Mouse (Mus musculus) intestine, embryonic 14.5 days (tissue): ENCODE data around the gene Olfr934. TPM values are rescaled to one million over a fixed set of nuclear protein-coding genes. Genes with fewer than 3 reads are reported as not detected.

Experiments used
- ATAC-seq: fragments of 200-750 bp; cut with Nextera tagmentation; replicated peaks from 2 replicates; pipeline ENCODE4 v1.8.0; 2017; ENCODE audit warnings: low read depth, moderate number of reproducible peaks, moderate TSS enrichment, moderate library complexity; ENCODE audit not compliant: low FRiP score, low TSS enrichment
- DNase-seq: peaks from one replicate; pipeline ENCODE4 v3.0.0-alpha.2; 2018; ENCODE audit warnings: low spot score
- H3K27ac ChIP-seq: fragments of 300-500 bp; sonication (generic); 2 replicates; pipeline ENCODE4 v1.5.1; 2014; ENCODE audit warnings: low read depth, mild to moderate bottlenecking, control low read depth
- H3K27me3 ChIP-seq: fragments of 300-500 bp; sonication (generic); replicated peaks from 2 replicates; pipeline ENCODE4 v1.6.1; 2014; ENCODE audit warnings: low read length, control low read depth; ENCODE audit not compliant: control insufficient read depth, insufficient read depth
- H3K36me3 ChIP-seq: fragments of 300-500 bp; sonication (generic); 2 replicates; pipeline ENCODE4 v1.6.1; 2014; ENCODE audit warnings: low read length, control low read depth; ENCODE audit not compliant: control insufficient read depth, insufficient read depth
- H3K4me1 ChIP-seq: fragments of 300-500 bp; sonication (generic); replicated peaks from 2 replicates; pipeline ENCODE4 v1.6.1; 2014; ENCODE audit warnings: low read length, control low read depth, mixed read lengths; ENCODE audit not compliant: control insufficient read depth, insufficient read depth
- H3K4me2 ChIP-seq: fragments of 300-500 bp; sonication (generic); 2 replicates; pipeline ENCODE4 v1.6.1; 2014; ENCODE audit warnings: low read length
- H3K4me3 ChIP-seq: fragments of 300-500 bp; sonication (generic); 2 replicates; pipeline ENCODE4 v1.5.1; 2014; ENCODE audit warnings: low read depth, low read length, control low read depth, mixed read lengths
- H3K9ac ChIP-seq: fragments of 300-500 bp; sonication (generic); 2 replicates; pipeline ENCODE4 v1.6.1; 2014; ENCODE audit warnings: mild to moderate bottlenecking, low read length
- H3K9me3 ChIP-seq: fragments of 300-500 bp; sonication (generic); 2 replicates; pipeline ENCODE4 v1.6.1; 2016; ENCODE audit warnings: low read length, control low read depth; ENCODE audit not compliant: control insufficient read depth
- WGBS: fragments of 180-500 bp; shearing (Covaris S2); extraction: QIAGEN DNeasy Blood & Tissue Kit; methylation state at CpG from one replicate; pipeline ENCODE4 v1.1.7; 2014; 5-methylcytosine and 5-hydroxymethylcytosine counted together
- polyA plus RNA-seq: library from polyadenylated mRNA; unstranded; fragments of >200 nt; fragmentation: Nextera tagmentation; extraction: Ambion mirVana; gene quantifications from 2 replicates; pipeline ENCODE4 v1.2.1, GENCODE M21; 2014

Olfr934 gene
- polyA plus RNA-seq, result not detected in 2 replicates

- WGBS, result 97% methylated on average over 2 of the region's 2 CpGs
- no peak within 1 kb of the TSS for H3K4me3 ChIP-seq
- H3K4me1 ChIP-seq, result no peaks in the 10 kb centered on the region
- no peak for DNase-seq
- H3K4me2 ChIP-seq, result no peak within 1 kb of the TSS
- no peak within 1 kb of the TSS for H3K27ac ChIP-seq
- H3K27me3 ChIP-seq, result no peaks in the 10 kb centered on the region
- no peak within 1 kb of the TSS for H3K9ac ChIP-seq
- no peaks in the 10 kb centered on the region for H3K9me3 ChIP-seq
- ATAC-seq, result no peak
- no peaks in the 10 kb centered on the region for H3K36me3 ChIP-seq
Observed at GRCm38 (mm10) chr9:38988215-38988614, at the start of gene Olfr934. TSS of gene Olfr934 (minus strand) at chr9:38988315.

- 85% methylated on average over 1 of the region's 1 CpGs for WGBS
- no peaks in the 10 kb centered on the region for H3K9me3 ChIP-seq
- H3K4me1 ChIP-seq, result no peaks in the 10 kb centered on the region
- no peak within 1 kb of the TSS for H3K4me2 ChIP-seq
- no peaks in the 10 kb centered on the region for H3K27me3 ChIP-seq
- H3K36me3 ChIP-seq, result no peaks in the 10 kb centered on the region
- no peak within 1 kb of the TSS for H3K9ac ChIP-seq
- ATAC-seq (no peak), DNase-seq (no peak)
- no peak within 1 kb of the TSS for H3K4me3 ChIP-seq
- H3K27ac ChIP-seq, result no peak within 1 kb of the TSS
Observed at GRCm38 (mm10) chr9:39023277-39023676, 35.2 kb upstream of the Olfr934 start, which contains the start of gene Olfr146. TSS of gene Olfr146 (minus strand) at chr9:39023377.

GRCm38 (mm10) chr9:38999583-38999982, 11.5 kb upstream of the Olfr934 start, which contains the start of gene Olfr935:
TSS of gene Olfr935 (minus strand) at chr9:38999683.
- no peak within 1 kb of the TSS for H3K9ac ChIP-seq
- no peak within 1 kb of the TSS for H3K27ac ChIP-seq
- no peak within 1 kb of the TSS for H3K4me3 ChIP-seq
- 73% methylated on average over 2 of the region's 2 CpGs for WGBS
- H3K9me3 ChIP-seq, result no peaks in the 10 kb centered on the region
- DNase-seq (no peak), ATAC-seq (no peak)
- H3K4me2 ChIP-seq, result no peak within 1 kb of the TSS
- H3K36me3 ChIP-seq, result no peaks in the 10 kb centered on the region
- H3K4me1 ChIP-seq, result no peaks in the 10 kb centered on the region
- no peaks in the 10 kb centered on the region for H3K27me3 ChIP-seq

- no peak within 1 kb of the TSS for H3K4me2 ChIP-seq
- DNase-seq, result no peak
- H3K36me3 ChIP-seq, result no peaks in the 10 kb centered on the region
- ATAC-seq, result no peak
- 81% methylated on average over 4 of the region's 4 CpGs for WGBS
- no peak within 1 kb of the TSS for H3K4me3 ChIP-seq
- no peak within 1 kb of the TSS for H3K27ac ChIP-seq
- H3K9me3 ChIP-seq, result no peaks in the 10 kb centered on the region
- H3K27me3 ChIP-seq, result no peaks in the 10 kb centered on the region
- no peak within 1 kb of the TSS for H3K9ac ChIP-seq
- H3K4me1 ChIP-seq, result no peaks in the 10 kb centered on the region
Observed at GRCm38 (mm10) chr9:38972013-38972412, 16.1 kb downstream of the Olfr934 start, which contains the start of gene Olfr933. TSS of gene Olfr933 (plus strand) at chr9:38972313.

- DNase-seq, result no peak
- no peak overlapping the region for H3K4me2 ChIP-seq
- H3K27ac ChIP-seq, result no peak overlapping the region
- no peak for ATAC-seq
- no peak overlapping the region for H3K9ac ChIP-seq
- no peak overlapping the region for H3K4me3 ChIP-seq
- 74% methylated on average over 4 of the region's 4 CpGs for WGBS
- H3K9me3 ChIP-seq, result no peaks in the 10 kb centered on the region
- H3K36me3 ChIP-seq, result no peaks in the 10 kb centered on the region
- H3K27me3 ChIP-seq, result no peaks in the 10 kb centered on the region
- no peaks in the 10 kb centered on the region for H3K4me1 ChIP-seq
Observed at GRCm38 (mm10) chr9:38954124-38954416, 34.0 kb downstream of the Olfr934 start.

- Histone ChIP-seq H3K9me3 (no peaks in the 10 kb centered on the region), H3K9ac (no peak overlapping the region), H3K27ac (no peak overlapping the region), H3K4me2 (no peak overlapping the region), H3K4me3 (no peak overlapping the region), H3K4me1 (no peaks in the 10 kb centered on the region), H3K36me3 (no peaks in the 10 kb centered on the region), H3K27me3 (no peaks in the 10 kb centered on the region)
- no peak for ATAC-seq
- WGBS, result 45% methylated on average over 7 of the region's 7 CpGs
- no peak for DNase-seq
Observed at GRCm38 (mm10) chr9:38953401-38954123, 34.6 kb downstream of the Olfr934 start.

Other genes starting within 250 kb of the Olfr934 start
- 0.05 TPM in 2 replicates for gene Olfr920, start 236.0 kb downstream of the Olfr934 start, polyA plus RNA-seq
- gene Olfr921, start 215.2 kb downstream of the Olfr934 start, polyA plus RNA-seq, result not detected in 2 replicates
- not detected in 2 replicates for gene Olfr922, start 173.7 kb downstream of the Olfr934 start, polyA plus RNA-seq
- not detected in 2 replicates for gene Olfr923, start 161.8 kb downstream of the Olfr934 start, polyA plus RNA-seq
- gene Olfr924, start 143.9 kb downstream of the Olfr934 start, polyA plus RNA-seq, result not detected in 2 replicates
- not detected in 2 replicates for gene Olfr26, start 133.3 kb downstream of the Olfr934 start, polyA plus RNA-seq
- not detected in 2 replicates for gene Olfr926, start 111.2 kb downstream of the Olfr934 start, polyA plus RNA-seq
- not detected in 2 replicates for gene Olfr930, start 58.5 kb downstream of the Olfr934 start, polyA plus RNA-seq
- not detected in 2 replicates for gene Olfr933, start 16.0 kb downstream of the Olfr934 start, polyA plus RNA-seq
- not detected in 2 replicates for gene Olfr935, start 11.4 kb upstream of the Olfr934 start, polyA plus RNA-seq
- gene Olfr146, start 35.1 kb upstream of the Olfr934 start, polyA plus RNA-seq, result not detected in 2 replicates
- not detected in 2 replicates for gene Olfr937, start 76.6 kb upstream of the Olfr934 start, polyA plus RNA-seq
- gene Olfr938, start 90.6 kb upstream of the Olfr934 start, polyA plus RNA-seq, result not detected in 2 replicates
- gene Olfr27, start 139.8 kb upstream of the Olfr934 start, polyA plus RNA-seq, result not detected in 2 replicates
- not detected in 2 replicates for gene Olfr943, start 178.0 kb upstream of the Olfr934 start, polyA plus RNA-seq
- not detected in 2 replicates for gene Olfr944, start 213.6 kb upstream of the Olfr934 start, polyA plus RNA-seq